Comparison of ENCODE assay signal across 31 mouse cellular contexts in genomic region chr1:165801709-165802310, GRCm38 (mm10). TPM values are rescaled to one million over a fixed set of nuclear protein-coding genes. Genes with fewer than 3 reads are reported as not detected.
DNase-seq lines count a peak whose midpoint lies in the region; ATAC-seq lines count a peak whose summit lies in the region.
"Had no signal": no experiment of that assay in that cellular context is flagged by ENCODE, and none has a peak within 500 bp of the region (broad histone marks: within the 10 kb centered on the region; RNA-seq: fewer than 3 reads in every experiment).

No protein-coding gene starts in this region.

- H3K27me3 ChIP-seq in heart, embryonic 11.5 days (ENCODE audit: control insufficient read depth, insufficient read depth, low read length) = no peaks in the 10 kb centered on the region
- H3K27me3 ChIP-seq: embryonic facial prominence, embryonic 12.5 days; limb, embryonic 13.5 days; lung, embryonic 15.5 days; neural tube, embryonic 13.5 days had no signal

- 0 out of 2 replicates have a peak, but pooled peaks cover 4% of the 10 kb centered on the region for H3K4me1 ChIP-seq in heart, embryonic 11.5 days (ENCODE audit: control insufficient read depth, insufficient read depth, low read length)
- H3K4me1 ChIP-seq: lung, embryonic 15.5 days; neural tube, embryonic 13.5 days had no signal

- WGBS in heart, embryonic 11.5 days (ENCODE audit: insufficient replicate concordance) = 78% methylated on average over 11 of the region's 11 CpGs

- H3K4me3 ChIP-seq in heart, embryonic 11.5 days (ENCODE audit: low read depth, low read length) = no peak overlapping the region
- H3K4me3 ChIP-seq: embryonic facial prominence, embryonic 12.5 days; limb, embryonic 13.5 days; lung, embryonic 15.5 days; myocyte; neural tube, embryonic 13.5 days had no signal

- ATAC-seq in granulocyte monocyte progenitor cell, adult 5-6 weeks (replicated peaks; ENCODE audit: poor library complexity, severe bottlenecking) = no peak
- no peak for ATAC-seq in heart, embryonic 11.5 days (replicated peaks; ENCODE audit: insufficient number of reproducible peaks, low FRiP score, low TSS enrichment)
- ATAC-seq: forebrain, embryonic 14.5 days; hindbrain, embryonic 16.5 days; intestine, embryonic 16.5 days; midbrain, embryonic 16.5 days had no signal

- no peaks in the 10 kb centered on the region for H3K36me3 ChIP-seq in heart, embryonic 11.5 days (ENCODE audit: control insufficient read depth, insufficient read depth, low read length)
- H3K36me3 ChIP-seq: embryonic facial prominence, embryonic 12.5 days; limb, embryonic 13.5 days; lung, embryonic 15.5 days; neural tube, embryonic 13.5 days had no signal

- H3K9me3 ChIP-seq in heart, embryonic 11.5 days (replicated peaks; ENCODE audit: control insufficient read depth, low read length) = no peaks in the 10 kb centered on the region
- H3K9me3 ChIP-seq: embryonic facial prominence, embryonic 12.5 days; lung, embryonic 15.5 days had no signal

- DNase-seq in cerebellum, postnatal 14 days = peak; percentile 19 to 25
- no peak for DNase-seq in cerebellum, postnatal 25 days
- peak; percentile 63 for DNase-seq in CD4-positive, CD25-positive, alpha-beta regulatory T cell, adult 2 months (ENCODE audit: low read depth, low spot score)
- peak; percentile 75 to 86 for DNase-seq in thymus, adult 18-20 months
- DNase-seq in thymus, postnatal 25 days = peak; percentile 79
- no peak for DNase-seq in adrenal gland, adult (ENCODE audit: inconsistent age in 2 of 2, low spot score in 1 of 2)
- DNase-seq: adrenal gland, adult 8-10 months; cerebellum, adult 18-20 months; embryo, embryonic 11 days; gastrocnemius, postnatal 14 days; heart, adult 11 months; kidney, adult 8-10 months; kidney, postnatal 14 days; right cerebral cortex, postnatal 4 days had no signal

- no peak overlapping the region for H3K4me2 ChIP-seq in heart, embryonic 11.5 days
- H3K4me2 ChIP-seq: embryonic facial prominence, embryonic 12.5 days; limb, embryonic 13.5 days; liver, embryonic 11.5 days; lung, embryonic 15.5 days; midbrain, embryonic 11.5 days; neural tube, embryonic 13.5 days had no signal

- no peak overlapping the region for H3K9ac ChIP-seq in heart, embryonic 11.5 days (ENCODE audit: low read depth, low read length)
- H3K9ac ChIP-seq: embryonic facial prominence, embryonic 12.5 days; limb, embryonic 13.5 days; lung, embryonic 15.5 days; neural tube, embryonic 13.5 days had no signal

- H3K27ac ChIP-seq in heart, embryonic 11.5 days (ENCODE audit: low read depth, low read length) = no peak overlapping the region
- H3K27ac ChIP-seq: embryonic facial prominence, embryonic 12.5 days; limb, embryonic 13.5 days; lung, embryonic 15.5 days; neural tube, embryonic 13.5 days; stomach, postnatal 0 days had no signal

RNA-seq across cellular contexts. Expression of gene Cd247, which starts 13.3 kb away (rescaled TPM):
- not detected in 2 replicates for total RNA-seq in granulocyte monocyte progenitor cell, adult 5-6 weeks (2014; fragmentation: Nextera tagmentation)
- total RNA-seq in granulocyte monocyte progenitor cell, adult 5-6 weeks (2017) = 0.26 and 0.56 TPM in 2 replicates
- 0.64 and 0.90 TPM in 2 replicates for polyA plus RNA-seq in heart, embryonic 11.5 days (2014; fragmentation: Nextera tagmentation; extraction: Ambion mirVana)
- total RNA-seq: layer of hippocampus, adult 18-20 months; left cerebral cortex, adult 18-20 months; left cerebral cortex, postnatal 25 days had no signal
- polyA plus RNA-seq: myocyte had no signal

RNA-seq across cellular contexts. Expression of gene Creg1, which starts 38.3 kb away (rescaled TPM):
- 133 and 240 TPM in 2 replicates for total RNA-seq in granulocyte monocyte progenitor cell, adult 5-6 weeks (2014; fragmentation: Nextera tagmentation)
- total RNA-seq in granulocyte monocyte progenitor cell, adult 5-6 weeks (2017) = 110 and 206 TPM in 2 replicates
- polyA plus RNA-seq in heart, embryonic 11.5 days (2014; fragmentation: Nextera tagmentation; extraction: Ambion mirVana) = 108 and 109 TPM in 2 replicates

Comparison
In these comparisons a context has a peak if more than half of its experiments do, and no peak if none do; other contexts are left out.
1. DNase-seq: peak in cerebellum, postnatal 14 days (2 of 2), CD4-positive, CD25-positive, alpha-beta regulatory T cell, adult 2 months (single experiment), thymus, adult 18-20 months (2 of 2) and thymus, postnatal 25 days (single experiment); none in cerebellum, postnatal 25 days (0 of 2) and adrenal gland, adult (0 of 2).